Mouse (Mus musculus): ENCODE measurements around the gene Tmem144. TPM values are rescaled to one million over a fixed set of nuclear protein-coding genes. Genes with fewer than 3 reads are reported as not detected.
"Not testable (repeated sequence)": the region's sequence is repeated elsewhere in the genome, so short reads cannot be mapped to it uniquely, and the experiment has no call there.

Gene Tmem144
- polyA plus RNA-seq, 1 experiment from 2014 or later, result 1.9 TPM

DNA sequence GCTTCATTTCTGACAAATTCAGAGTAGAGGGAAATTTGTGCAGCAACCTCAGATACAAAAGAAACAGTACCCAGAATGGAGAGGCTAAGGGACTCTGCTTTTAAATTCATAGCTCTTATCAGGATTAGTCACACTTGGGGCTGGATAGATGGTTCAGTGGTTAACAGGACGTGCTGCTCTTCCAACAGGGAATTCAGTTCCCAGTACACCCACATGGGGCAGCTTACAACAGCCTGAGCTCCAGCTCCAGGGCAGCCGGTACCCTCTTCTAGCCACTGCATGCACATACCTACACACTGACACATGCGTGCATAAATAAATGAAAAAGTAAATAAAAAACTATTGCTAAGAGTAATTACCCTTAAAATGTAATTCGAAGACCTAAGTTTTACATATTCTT is 36.3 kb downstream of the Tmem144 start:
- Histone ChIP-seq H3K4me3 (no peak overlapping the region), H3K27ac (no peak overlapping the region), H3K27me3 (ENCODE audit: insufficient read depth, poor library complexity, severe bottlenecking) (no peaks in the 10 kb centered on the region), H3K9me3 (no peaks in the 10 kb centered on the region), H3K36me3 (no peaks in the 10 kb centered on the region), H3K4me1 (replicated peaks) (no peaks in the 10 kb centered on the region)
- no peak for DNase-seq (ENCODE audit: low spot score)
- WGBS, result 80% methylated on average over 4 of the region's 4 CpGs

DNA sequence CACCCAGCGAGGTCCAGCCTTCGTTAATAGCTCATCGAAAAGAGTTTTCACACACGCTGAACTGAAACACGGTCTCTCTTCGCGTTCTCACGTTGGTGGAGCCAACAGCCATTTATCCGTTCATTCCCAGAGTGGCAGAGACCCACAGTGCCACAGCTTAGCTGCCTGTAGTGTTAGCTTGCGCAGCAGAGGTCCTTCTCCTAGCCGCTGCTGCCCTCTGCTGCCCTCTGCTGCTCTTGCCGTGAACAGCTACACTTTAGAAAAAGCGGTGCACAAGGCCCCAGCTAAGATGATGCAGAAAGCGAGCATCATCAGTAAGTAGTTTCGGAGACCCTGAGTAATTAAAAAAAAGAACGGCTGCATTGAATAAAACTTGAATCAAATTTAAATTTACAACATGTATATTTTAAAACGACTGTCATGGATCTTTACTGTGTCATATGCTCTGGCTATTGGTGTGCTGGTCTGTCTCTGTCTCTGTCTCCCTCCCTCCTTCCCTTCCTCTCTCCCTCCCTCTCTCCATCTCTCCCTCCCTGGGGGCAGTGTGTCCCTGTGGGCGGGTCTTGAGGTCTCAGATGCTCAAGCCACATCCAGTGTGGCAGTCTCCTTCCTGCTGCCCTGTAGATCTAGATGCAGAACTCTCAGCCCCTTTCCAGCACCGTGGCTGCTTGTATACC is 38.6 kb downstream of the Tmem144 start:
- WGBS, result 32% methylated on average over 19 of the region's 19 CpGs
- no peaks in the 10 kb centered on the region for H3K27me3 ChIP-seq (ENCODE audit: insufficient read depth, poor library complexity, severe bottlenecking)
- H3K4me1 ChIP-seq (replicated peaks), result no peaks in the 10 kb centered on the region
- H3K9me3 ChIP-seq, result no peaks in the 10 kb centered on the region
- peak; percentile 76 for DNase-seq (ENCODE audit: low spot score)
- no peaks in the 10 kb centered on the region for H3K36me3 ChIP-seq
- H3K27ac ChIP-seq, result no peak overlapping the region
- no peak overlapping the region for H3K4me3 ChIP-seq

DNA sequence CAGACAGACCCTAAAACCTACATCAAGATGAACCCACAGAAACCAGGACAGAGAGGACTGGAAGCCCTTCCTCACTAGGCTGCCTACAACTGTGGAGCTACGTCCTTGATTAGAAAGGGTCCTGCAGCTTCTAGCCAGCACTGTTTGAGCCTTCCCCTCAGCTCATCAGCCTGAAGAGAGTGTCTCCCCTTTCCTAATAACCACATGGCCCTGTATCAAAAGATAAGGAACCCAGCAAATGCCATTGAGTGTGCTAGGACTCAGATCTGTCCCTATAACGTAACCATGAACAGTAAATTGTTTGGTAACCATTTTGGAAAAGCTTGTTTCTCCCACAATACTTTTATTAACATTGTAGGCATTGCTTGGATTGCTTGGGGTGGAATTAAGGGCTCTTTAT is 40.5 kb downstream of the Tmem144 start:
- H3K27me3 ChIP-seq (ENCODE audit: insufficient read depth, poor library complexity, severe bottlenecking), result no peaks in the 10 kb centered on the region
- H3K4me3 ChIP-seq, result no peak overlapping the region
- H3K9me3 ChIP-seq, result no peaks in the 10 kb centered on the region
- no peaks in the 10 kb centered on the region for H3K36me3 ChIP-seq
- H3K27ac ChIP-seq, result no peak overlapping the region
- 85% methylated on average over 2 of the region's 2 CpGs for WGBS
- H3K4me1 ChIP-seq (replicated peaks), result no peaks in the 10 kb centered on the region
- DNase-seq (ENCODE audit: low spot score), result no peak

DNA sequence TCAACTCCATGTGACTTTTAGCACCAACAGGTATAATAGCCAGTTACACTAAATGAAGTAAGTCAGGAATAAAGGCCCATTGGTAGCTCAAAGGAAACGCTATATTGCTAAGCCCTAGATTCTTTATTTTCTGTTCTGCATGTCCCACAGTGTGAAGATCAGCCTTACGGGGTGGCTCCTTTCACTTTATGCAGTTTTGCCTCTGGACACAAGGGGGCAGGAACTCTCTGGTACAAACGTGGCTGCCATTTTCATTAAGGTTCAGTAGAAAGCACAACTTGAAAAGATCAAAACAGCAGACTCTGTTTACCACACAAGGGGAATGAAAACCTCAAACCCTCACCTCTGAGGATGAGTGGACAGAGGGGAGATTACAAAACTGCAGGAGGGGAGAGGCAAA is 40.9 kb downstream of the Tmem144 start:
- Histone ChIP-seq H3K4me1 (replicated peaks) (no peaks in the 10 kb centered on the region), H3K36me3 (no peaks in the 10 kb centered on the region), H3K27me3 (ENCODE audit: insufficient read depth, poor library complexity, severe bottlenecking) (no peaks in the 10 kb centered on the region), H3K9me3 (no peaks in the 10 kb centered on the region), H3K4me3 (no peak overlapping the region), H3K27ac (no peak overlapping the region)
- DNase-seq (ENCODE audit: low spot score), result no peak
- WGBS, result 52% methylated on average over 3 of the region's 3 CpGs

DNA sequence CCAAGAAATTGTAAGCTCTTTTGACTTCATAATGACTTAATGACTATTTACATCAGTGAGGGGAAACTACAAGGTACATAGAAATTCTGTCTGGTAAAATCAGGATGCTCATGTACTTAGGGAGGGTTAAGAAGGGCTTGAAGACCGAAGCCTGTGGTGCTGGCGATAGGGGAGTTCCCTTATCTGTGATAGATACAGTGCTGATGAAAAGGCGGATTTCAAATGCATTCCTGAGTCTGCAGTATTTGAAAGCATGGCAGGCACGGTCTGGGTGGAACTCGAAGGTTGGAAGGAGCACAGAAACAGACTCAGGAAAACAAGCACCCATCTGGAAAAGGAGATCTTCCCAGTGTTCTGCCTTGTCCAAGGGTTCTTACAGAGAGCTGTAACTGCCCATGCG is 42.0 kb downstream of the Tmem144 start:
- Histone ChIP-seq H3K36me3 (no peaks in the 10 kb centered on the region), H3K27me3 (ENCODE audit: insufficient read depth, poor library complexity, severe bottlenecking) (no peaks in the 10 kb centered on the region), H3K9me3 (no peaks in the 10 kb centered on the region), H3K4me3 (no peak overlapping the region), H3K4me1 (replicated peaks) (no peaks in the 10 kb centered on the region), H3K27ac (no peak overlapping the region)
- DNase-seq (ENCODE audit: low spot score), result no peak
- WGBS, result 71% methylated on average over 6 of the region's 6 CpGs

DNA sequence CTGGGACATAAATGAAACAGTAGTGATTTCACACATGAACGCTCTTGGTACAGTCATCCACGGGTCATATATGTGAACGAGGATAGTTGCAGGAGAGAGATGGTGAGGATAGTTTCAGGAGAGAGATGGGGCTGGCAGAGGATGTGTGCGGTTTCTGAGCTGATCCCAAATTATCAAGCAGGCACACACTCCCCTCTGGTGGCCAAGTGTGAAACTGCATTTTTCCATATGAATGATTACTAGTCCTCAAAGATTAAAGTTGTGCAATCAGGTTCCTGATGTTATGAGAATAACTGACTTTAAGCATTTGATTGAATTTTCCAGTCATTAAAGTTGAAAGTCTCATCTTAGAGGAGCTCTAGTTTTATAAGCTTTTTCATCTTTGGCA is 43.4 kb downstream of the Tmem144 start:
- Histone ChIP-seq H3K36me3 (no peaks in the 10 kb centered on the region), H3K4me1 (replicated peaks) (no peaks in the 10 kb centered on the region), H3K4me3 (no peak overlapping the region), H3K27me3 (ENCODE audit: insufficient read depth, poor library complexity, severe bottlenecking) (no peaks in the 10 kb centered on the region), H3K9me3 (no peaks in the 10 kb centered on the region), H3K27ac (no peak overlapping the region)
- 17% methylated on average over 4 of the region's 4 CpGs for WGBS
- peak; percentile 73 for DNase-seq (ENCODE audit: low spot score)

DNA sequence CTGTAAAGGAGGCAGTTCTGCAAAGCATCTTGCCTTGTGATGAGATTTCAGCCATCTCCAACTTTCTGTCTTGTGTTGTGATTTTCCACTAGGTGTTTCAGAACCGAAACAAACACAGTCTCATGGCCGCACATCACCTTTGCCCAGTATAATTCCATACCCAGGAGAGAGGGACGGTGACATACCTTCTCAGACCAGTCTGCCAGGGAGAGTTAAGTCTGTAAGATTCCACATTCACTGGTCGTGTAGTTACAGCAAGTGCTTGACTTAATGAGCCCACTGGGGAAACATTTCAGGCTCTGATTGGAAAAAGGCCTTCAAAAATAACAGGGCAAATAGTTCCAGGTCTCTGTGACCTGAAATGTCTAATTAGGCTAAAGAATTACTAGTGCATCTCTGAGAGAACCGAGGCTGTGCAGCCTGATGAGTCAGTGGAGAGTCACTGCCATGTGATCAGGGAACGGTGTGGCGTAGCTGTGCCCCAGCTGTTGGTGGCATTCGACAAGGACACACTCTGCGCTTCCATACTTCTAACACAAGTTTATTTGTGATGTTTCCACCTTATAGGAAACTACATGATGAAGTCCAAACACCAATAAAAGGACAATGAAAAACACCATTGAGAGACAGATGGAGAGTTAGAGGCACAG is 43.9 kb downstream of the Tmem144 start:
- H3K27ac ChIP-seq, result no peak overlapping the region
- H3K27me3 ChIP-seq (ENCODE audit: insufficient read depth, poor library complexity, severe bottlenecking), result no peaks in the 10 kb centered on the region
- H3K4me1 ChIP-seq (replicated peaks), result no peaks in the 10 kb centered on the region
- H3K9me3 ChIP-seq, result no peaks in the 10 kb centered on the region
- H3K36me3 ChIP-seq, result no peaks in the 10 kb centered on the region
- DNase-seq (ENCODE audit: low spot score), result no peak
- 81% methylated on average over 9 of the region's 9 CpGs for WGBS
- no peak overlapping the region for H3K4me3 ChIP-seq

DNA sequence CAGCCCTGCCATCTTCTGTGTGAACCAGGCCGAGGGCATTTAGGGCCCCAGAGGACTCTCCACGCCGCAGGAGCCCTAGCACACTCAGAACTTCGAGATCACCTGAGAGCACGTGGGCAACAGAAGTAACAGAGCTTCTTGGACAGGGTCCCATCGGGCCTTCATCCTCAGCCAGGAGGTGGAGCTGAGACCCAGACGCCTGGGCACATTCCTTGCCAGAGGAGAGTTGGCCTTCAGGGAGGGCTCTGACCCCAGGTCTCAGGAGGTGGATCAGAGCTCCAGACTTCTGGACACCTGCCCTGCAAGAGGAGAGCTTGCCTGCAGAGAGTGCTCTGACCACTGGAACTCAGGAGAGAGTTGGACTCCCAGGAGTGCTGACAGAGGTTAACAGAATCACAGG is 51.8 kb downstream of the Tmem144 start:
- not testable (repeated sequence) for H3K4me3 ChIP-seq; H3K36me3 ChIP-seq; DNase-seq (ENCODE audit: low spot score); H3K27me3 ChIP-seq (ENCODE audit: insufficient read depth, poor library complexity, severe bottlenecking); H3K4me1 ChIP-seq (replicated peaks); H3K27ac ChIP-seq; H3K9me3 ChIP-seq
- 85% methylated on average over 7 of the region's 7 CpGs for WGBS

DNA sequence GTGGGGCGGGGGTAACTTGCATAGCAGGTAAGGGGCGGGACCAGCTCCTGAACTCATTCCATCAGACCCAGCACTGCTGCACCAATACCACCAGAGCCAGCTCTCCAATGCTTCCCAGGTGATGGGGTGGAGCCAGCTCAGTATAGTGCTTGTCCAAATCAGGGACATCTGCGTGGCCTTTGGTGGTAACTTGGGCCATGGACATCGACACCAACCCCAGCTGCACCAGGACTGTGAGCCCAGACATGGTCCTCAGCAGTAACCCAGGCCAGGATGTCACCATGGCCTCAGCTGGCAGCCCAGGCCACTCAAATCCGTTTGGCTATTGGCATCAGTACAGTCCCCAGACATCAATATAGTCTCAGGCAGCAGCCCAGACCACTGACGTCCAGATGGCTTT is 60.3 kb downstream of the Tmem144 start:
- Histone ChIP-seq H3K36me3 (no peaks in the 10 kb centered on the region), H3K27me3 (ENCODE audit: insufficient read depth, poor library complexity, severe bottlenecking) (no peaks in the 10 kb centered on the region), H3K4me3 (no peak overlapping the region), H3K27ac (no peak overlapping the region), H3K4me1 (replicated peaks) (no peaks in the 10 kb centered on the region), H3K9me3 (no peaks in the 10 kb centered on the region)
- DNase-seq (ENCODE audit: low spot score), result no peak
- 89% methylated on average over 6 of the region's 6 CpGs for WGBS

DNA sequence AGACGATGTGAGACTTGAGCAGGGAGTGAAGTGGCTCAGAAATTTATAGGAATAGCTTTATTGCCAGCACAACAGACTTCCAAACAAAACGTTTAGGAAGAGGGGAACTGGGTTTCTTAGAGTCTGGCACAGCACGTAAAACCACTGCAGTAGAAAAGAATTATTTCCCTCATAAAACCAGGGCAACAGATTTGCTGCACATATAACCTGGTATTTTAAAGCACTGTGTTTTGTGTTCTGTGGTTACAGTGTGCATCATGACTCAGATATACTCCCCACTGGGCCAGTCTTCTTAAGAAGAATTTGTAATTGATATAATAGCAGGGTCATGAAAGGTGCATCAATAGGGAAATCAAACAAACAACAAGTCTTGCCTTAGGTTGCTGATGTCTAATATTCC is 62.2 kb downstream of the Tmem144 start:
- H3K27me3 ChIP-seq (ENCODE audit: insufficient read depth, poor library complexity, severe bottlenecking), result no peaks in the 10 kb centered on the region
- no peaks in the 10 kb centered on the region for H3K4me1 ChIP-seq (replicated peaks)
- no peak overlapping the region for H3K4me3 ChIP-seq
- 73% methylated on average over 3 of the region's 3 CpGs for WGBS
- H3K36me3 ChIP-seq, result no peaks in the 10 kb centered on the region
- no peak for DNase-seq (ENCODE audit: low spot score)
- H3K9me3 ChIP-seq, result no peaks in the 10 kb centered on the region
- no peak overlapping the region for H3K27ac ChIP-seq

DNA sequence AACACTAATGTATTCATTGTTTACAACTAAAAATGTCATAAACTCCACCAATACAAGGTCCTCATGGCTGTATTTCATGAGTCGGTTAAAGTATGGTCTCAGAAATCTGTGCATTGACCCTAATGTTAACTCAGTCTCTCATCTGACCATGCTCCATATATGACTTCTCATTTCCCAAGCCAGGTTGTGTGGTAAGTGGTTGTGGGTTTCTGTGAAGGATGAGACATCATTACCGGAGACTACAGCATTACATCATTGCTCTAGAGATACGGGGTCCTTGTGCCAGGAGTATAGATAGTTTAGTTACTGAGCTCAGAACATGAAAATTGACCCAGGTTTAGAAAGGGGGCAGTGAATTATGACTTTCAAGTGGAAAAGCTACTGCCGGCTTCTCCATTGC is 63.0 kb downstream of the Tmem144 start:
- Histone ChIP-seq H3K9me3 (no peaks in the 10 kb centered on the region), H3K36me3 (no peaks in the 10 kb centered on the region), H3K27ac (no peak overlapping the region), H3K4me1 (replicated peaks) (no peaks in the 10 kb centered on the region), H3K4me3 (no peak overlapping the region), H3K27me3 (ENCODE audit: insufficient read depth, poor library complexity, severe bottlenecking) (no peaks in the 10 kb centered on the region)
- WGBS, result 84% methylated on average over 4 of the region's 4 CpGs
- DNase-seq (ENCODE audit: low spot score), result no peak

DNA sequence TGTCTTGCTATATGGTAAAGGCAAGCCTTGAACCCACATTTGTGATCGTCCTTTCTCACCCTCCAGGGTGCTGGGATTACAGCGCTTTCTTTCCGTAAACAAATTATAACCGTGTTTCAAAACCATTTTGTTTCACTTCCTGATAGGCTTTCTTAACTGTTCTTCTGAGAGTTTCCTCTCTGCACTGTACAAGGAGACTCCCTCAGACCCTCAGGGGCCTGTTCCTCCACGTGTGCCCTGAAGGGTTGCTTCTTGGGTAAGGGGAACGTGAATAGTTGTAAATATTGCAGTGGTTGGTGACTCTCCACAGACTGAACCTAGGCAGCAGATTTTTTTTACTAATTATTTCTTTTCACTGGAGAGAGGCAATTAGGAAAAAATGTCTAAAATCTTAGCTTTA is 63.6 kb downstream of the Tmem144 start:
- Histone ChIP-seq H3K9me3 (no peaks in the 10 kb centered on the region), H3K27me3 (ENCODE audit: insufficient read depth, poor library complexity, severe bottlenecking) (no peaks in the 10 kb centered on the region), H3K4me3 (no peak overlapping the region), H3K27ac (no peak overlapping the region), H3K4me1 (replicated peaks) (0 out of 2 replicates have a peak, but pooled peaks cover 3% of the 10 kb centered on the region), H3K36me3 (no peaks in the 10 kb centered on the region)
- WGBS, result 77% methylated on average over 6 of the region's 6 CpGs
- no peak for DNase-seq (ENCODE audit: low spot score)

DNA sequence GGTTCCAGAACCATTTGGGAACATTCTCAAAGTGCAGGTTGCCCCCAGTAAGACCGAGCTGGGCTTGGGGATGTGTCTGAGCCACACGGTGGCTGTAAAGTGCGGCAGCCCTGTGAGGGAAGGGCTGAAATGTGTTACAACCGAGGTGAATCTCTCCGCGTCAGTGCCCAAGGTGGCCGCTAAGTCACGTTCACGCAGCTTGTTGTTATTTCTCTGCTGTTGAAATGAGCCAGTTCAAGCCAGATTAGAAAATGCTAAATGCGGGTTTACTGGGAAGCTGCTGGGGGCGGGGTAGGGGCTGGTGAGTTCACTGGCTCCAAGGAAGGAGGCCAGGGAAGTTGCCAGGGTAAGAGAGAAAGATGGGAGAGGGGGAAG is 68.2 kb downstream of the Tmem144 start:
- H3K4me3 ChIP-seq, result no peak overlapping the region
- 0 out of 2 replicates have a peak, but pooled peaks cover 3% of the 10 kb centered on the region for H3K4me1 ChIP-seq (replicated peaks)
- no peak for DNase-seq (ENCODE audit: low spot score)
- H3K36me3 ChIP-seq, result no peaks in the 10 kb centered on the region
- no peaks in the 10 kb centered on the region for H3K27me3 ChIP-seq (ENCODE audit: insufficient read depth, poor library complexity, severe bottlenecking)
- H3K27ac ChIP-seq, result no peak overlapping the region
- 23% methylated on average over 11 of the region's 11 CpGs for WGBS
- H3K9me3 ChIP-seq, result no peaks in the 10 kb centered on the region

Data from hindbrain, embryonic 10.5 days (tissue).